Mouse (Mus musculus) forebrain, embryonic 10.5 days (tissue): ENCODE measurements at regions not wholly inside any gene's neighbourhood (a gene's known extent, or its start where the extent isn't known, plus 50 kb on each side); places are given as distances from the start of the nearest gene placed in this dataset.

Experiments
- DNase-seq: peaks from one replicate; pipeline ENCODE4 v3.0.0-alpha.2; 2017; ENCODE audit warnings: low spot score; ENCODE audit errors: extremely low spot score
- H3K27ac ChIP-seq: fragments of 300-500 bp; sonication (generic); 2 replicates; pipeline ENCODE4 v1.5.1; 2016; ENCODE audit warnings: mild to moderate bottlenecking
- H3K27me3 ChIP-seq: fragments of 300-500 bp; sonication (generic); 2 replicates; pipeline ENCODE4 v1.6.1; 2016; ENCODE audit warnings: mild to moderate bottlenecking; ENCODE audit not compliant: poor library complexity, severe bottlenecking
- H3K36me3 ChIP-seq: fragments of 300-500 bp; sonication (generic); replicated peaks from 2 replicates; pipeline ENCODE4 v1.6.1; 2016; ENCODE audit warnings: mild to moderate bottlenecking, moderate library complexity
- H3K4me1 ChIP-seq: fragments of 300-500 bp; sonication (generic); 2 replicates; pipeline ENCODE4 v1.6.1; 2016
- H3K4me3 ChIP-seq: fragments of 300-500 bp; sonication (generic); 2 replicates; pipeline ENCODE4 v1.5.1; 2016; ENCODE audit warnings: mild to moderate bottlenecking, moderate library complexity
- H3K9me3 ChIP-seq: fragments of 300-500 bp; sonication (generic); 2 replicates; pipeline ENCODE4 v1.6.1; 2016; ENCODE audit warnings: mild to moderate bottlenecking, moderate library complexity
- WGBS: fragments of 180-500 bp; shearing (Covaris S2); methylation state at CpG from one replicate; pipeline ENCODE4 v1.1.7; 2016; 5-methylcytosine and 5-hydroxymethylcytosine counted together

GRCm38 (mm10) chr7:137927371-137927770 lies 470.2 kb downstream of the Tcerg1l start:
- H3K4me1 ChIP-seq, result no peaks in the 10 kb centered on the region
- WGBS, result 75% methylated on average over 8 of the region's 8 CpGs

DNA sequence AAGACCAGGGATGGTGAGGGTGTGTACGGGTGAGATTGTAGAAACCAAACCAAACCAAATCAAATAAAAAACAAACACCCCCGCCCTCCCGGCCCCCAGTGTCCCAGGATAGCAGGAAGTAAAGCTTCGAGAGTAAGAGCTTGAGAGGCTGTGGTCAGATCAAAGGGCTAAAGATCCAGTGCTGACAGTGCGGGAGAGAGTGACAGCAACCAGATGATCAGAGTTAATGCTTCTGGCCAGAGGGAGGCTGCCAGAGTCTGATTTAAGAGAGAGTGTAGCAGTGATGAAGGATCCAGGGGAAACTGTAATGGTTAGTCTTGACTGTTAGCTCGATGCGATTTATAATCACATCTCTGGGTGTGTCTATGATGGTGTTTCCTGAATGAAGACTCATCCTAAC lies 467.3 kb downstream of the Tcerg1l start:
- Histone ChIP-seq H3K4me1 (no peaks in the 10 kb centered on the region), H3K4me3 (no peak overlapping the region), H3K9me3 (no peaks in the 10 kb centered on the region), H3K27ac (no peak overlapping the region), H3K36me3 (no peaks in the 10 kb centered on the region), H3K27me3 (no peaks in the 10 kb centered on the region)
- WGBS, result 73% methylated on average over 7 of the region's 7 CpGs
- DNase-seq, result no peak

More at GRCm38 (mm10) chr7:137927371-137927770, 470.2 kb downstream of the Tcerg1l start:
- H3K9me3 ChIP-seq, result no peaks in the 10 kb centered on the region
- no peak overlapping the region for H3K27ac ChIP-seq
- no peaks in the 10 kb centered on the region for H3K27me3 ChIP-seq
- DNase-seq, result no peak
- no peaks in the 10 kb centered on the region for H3K36me3 ChIP-seq
- H3K4me3 ChIP-seq, result no peak overlapping the region

DNA sequence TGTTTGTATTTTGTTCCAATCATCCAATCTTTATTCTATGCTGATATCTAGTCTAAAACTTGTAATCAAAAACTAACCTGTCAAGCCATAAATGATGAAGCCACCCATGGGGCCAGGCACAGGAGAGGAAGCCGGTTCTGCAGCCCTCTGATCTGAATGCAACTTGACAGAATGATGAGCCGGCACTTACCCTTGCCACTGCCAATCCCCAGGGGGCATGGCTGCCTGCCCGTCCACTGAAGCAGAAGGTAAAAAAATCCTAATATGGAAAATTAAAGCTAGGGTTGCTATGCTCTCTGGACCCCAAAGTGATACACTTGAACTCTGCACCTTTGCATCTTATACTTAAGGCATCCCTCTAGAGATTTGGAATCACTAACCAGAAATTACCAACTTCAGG lies 461.6 kb downstream of the Tcerg1l start:
- DNase-seq, result no peak
- no peaks in the 10 kb centered on the region for H3K36me3 ChIP-seq
- H3K27ac ChIP-seq, result no peak overlapping the region
- H3K9me3 ChIP-seq, result no peaks in the 10 kb centered on the region
- WGBS, result 79% methylated on average over 3 of the region's 3 CpGs
- no peaks in the 10 kb centered on the region for H3K27me3 ChIP-seq
- H3K4me3 ChIP-seq, result no peak overlapping the region
- peaks cover 13% of the 10 kb centered on the region for H3K4me1 ChIP-seq

- Histone ChIP-seq H3K4me3 (no peak overlapping the region), H3K9me3 (no peaks in the 10 kb centered on the region), H3K27ac (no peak overlapping the region), H3K27me3 (no peaks in the 10 kb centered on the region), H3K4me1 (peaks cover 13% of the 10 kb centered on the region), H3K36me3 (no peaks in the 10 kb centered on the region)
- no peak for DNase-seq
- WGBS, result 80% methylated on average over 8 of the region's 8 CpGs
Measured at GRCm38 (mm10) chr7:137939116-137939515, 458.4 kb downstream of the Tcerg1l start.

GRCm38 (mm10) chr7:137940084-137940483 lies 457.4 kb downstream of the Tcerg1l start:
- H3K4me1 ChIP-seq, result peaks cover 13% of the 10 kb centered on the region
- no peak overlapping the region for H3K27ac ChIP-seq
- no peak overlapping the region for H3K4me3 ChIP-seq
- 51% methylated on average over 5 of the region's 5 CpGs for WGBS
- no peaks in the 10 kb centered on the region for H3K27me3 ChIP-seq
- no peak for DNase-seq
- H3K9me3 ChIP-seq, result no peaks in the 10 kb centered on the region
- no peaks in the 10 kb centered on the region for H3K36me3 ChIP-seq

DNA sequence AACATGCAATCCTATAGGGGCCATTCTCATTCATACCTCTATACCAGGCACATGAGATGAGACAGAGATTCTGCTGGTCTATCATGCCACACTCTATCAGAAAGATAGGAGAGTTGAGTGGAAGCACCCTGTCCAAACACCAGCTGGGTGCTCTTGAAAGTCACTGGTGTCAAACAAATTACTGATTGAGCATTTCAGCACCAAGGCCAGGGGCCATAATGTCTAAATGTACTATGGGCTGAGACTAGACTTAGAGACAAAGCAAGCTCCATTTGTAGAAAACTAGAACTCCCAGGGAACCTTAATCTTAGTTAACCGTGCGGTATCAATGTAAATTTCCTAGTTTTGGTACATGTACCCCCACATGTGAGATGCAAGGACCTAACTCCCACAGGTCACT lies 452.5 kb downstream of the Tcerg1l start:
- Histone ChIP-seq H3K27ac (no peak overlapping the region), H3K4me1 (peaks cover 16% of the 10 kb centered on the region), H3K27me3 (peaks cover 5% of the 10 kb centered on the region; the same call in 1 of the 2 replicates), H3K4me3 (no peak overlapping the region), H3K36me3 (no peaks in the 10 kb centered on the region), H3K9me3 (no peaks in the 10 kb centered on the region)
- no peak for DNase-seq
- 94% methylated on average over 2 of the region's 2 CpGs for WGBS

DNA sequence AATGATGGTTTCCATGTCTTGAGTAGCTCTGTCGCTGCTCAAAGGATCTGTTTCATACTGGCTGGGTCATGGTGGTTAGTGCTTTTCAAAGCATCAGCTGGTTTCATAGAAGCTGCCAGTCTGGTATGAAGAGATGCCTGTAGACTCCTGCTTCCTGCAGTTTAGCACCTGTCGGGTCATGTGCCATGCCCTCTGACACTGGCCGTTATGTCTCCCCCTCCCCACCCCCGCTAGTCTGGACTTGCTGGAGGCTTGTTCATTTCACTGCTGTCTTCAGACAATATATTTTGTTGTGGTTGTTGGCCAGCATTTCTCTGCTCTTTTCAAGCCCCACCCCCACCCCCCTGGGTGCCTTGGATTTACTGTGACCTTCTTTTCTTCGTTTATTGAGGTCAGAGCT lies 450.1 kb downstream of the Tcerg1l start:
- WGBS, result 21% methylated on average over 5 of the region's 5 CpGs
- H3K4me1 ChIP-seq, result peaks cover 10% of the 10 kb centered on the region
- H3K27me3 ChIP-seq, result peaks cover 5% of the 10 kb centered on the region; the same call in 1 of the 2 replicates
- DNase-seq, result no peak
- H3K9me3 ChIP-seq, result no peaks in the 10 kb centered on the region
- H3K27ac ChIP-seq, result no peak overlapping the region
- no peaks in the 10 kb centered on the region for H3K36me3 ChIP-seq
- H3K4me3 ChIP-seq, result no peak overlapping the region

GRCm38 (mm10) chr7:137957354-137957753 lies 440.2 kb downstream of the Tcerg1l start:
- no peaks in the 10 kb centered on the region for H3K27me3 ChIP-seq
- H3K27ac ChIP-seq, result no peak overlapping the region
- no peaks in the 10 kb centered on the region for H3K36me3 ChIP-seq
- no peak for DNase-seq
- no peaks in the 10 kb centered on the region for H3K9me3 ChIP-seq
- no peaks in the 10 kb centered on the region for H3K4me1 ChIP-seq
- 66% methylated on average over 5 of the region's 5 CpGs for WGBS
- H3K4me3 ChIP-seq, result no peak overlapping the region

GRCm38 (mm10) chr7:137957848-137958247 lies 439.7 kb downstream of the Tcerg1l start:
- Histone ChIP-seq H3K4me1 (no peaks in the 10 kb centered on the region), H3K27me3 (no peaks in the 10 kb centered on the region), H3K27ac (no peak overlapping the region), H3K4me3 (no peak overlapping the region), H3K9me3 (no peaks in the 10 kb centered on the region), H3K36me3 (no peaks in the 10 kb centered on the region)
- 81% methylated on average over 5 of the region's 5 CpGs for WGBS
- no peak for DNase-seq

DNA sequence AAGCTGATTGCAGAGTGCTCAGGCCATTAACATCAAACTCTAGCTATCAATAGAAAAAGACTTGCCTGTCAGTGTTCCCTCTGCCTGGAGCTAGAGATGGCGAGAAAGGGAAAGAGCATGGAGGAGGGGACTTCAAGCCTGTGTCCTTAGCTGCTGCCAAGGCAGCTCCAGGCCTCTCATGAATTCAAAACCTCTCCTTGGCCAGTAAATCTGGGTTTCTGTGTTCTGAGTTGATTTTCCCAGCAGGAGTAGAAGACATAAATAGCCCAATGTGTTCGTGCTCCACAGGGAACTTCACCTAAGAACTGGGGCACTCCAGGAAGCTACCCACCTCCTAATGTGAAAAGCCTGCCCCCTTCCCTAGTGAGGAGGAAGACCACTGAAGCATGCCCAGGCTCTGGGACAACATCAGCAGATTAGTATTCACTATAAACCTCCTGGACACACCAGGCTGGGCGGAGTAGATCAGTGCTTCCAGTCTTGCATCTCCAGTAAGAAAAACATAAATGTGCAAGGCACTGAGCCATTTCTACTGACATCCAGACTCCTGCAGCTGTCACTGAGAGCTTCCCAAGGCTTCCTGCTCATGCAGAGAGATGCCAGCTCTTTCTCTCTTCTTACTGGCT lies 433.9 kb downstream of the Tcerg1l start:
- H3K9me3 ChIP-seq, result no peaks in the 10 kb centered on the region
- H3K27ac ChIP-seq, result no peak overlapping the region
- H3K4me1 ChIP-seq, result no peaks in the 10 kb centered on the region
- WGBS, result 48% methylated on average over 3 of the region's 3 CpGs
- no peak overlapping the region for H3K4me3 ChIP-seq
- no peaks in the 10 kb centered on the region for H3K36me3 ChIP-seq
- H3K27me3 ChIP-seq, result no peaks in the 10 kb centered on the region
- no peak for DNase-seq

GRCm38 (mm10) chr7:137974705-137975104 lies 422.8 kb downstream of the Tcerg1l start:
- Histone ChIP-seq H3K4me1 (no peaks in the 10 kb centered on the region), H3K4me3 (no peak overlapping the region), H3K9me3 (no peaks in the 10 kb centered on the region), H3K36me3 (no peaks in the 10 kb centered on the region), H3K27ac (no peak overlapping the region), H3K27me3 (no peaks in the 10 kb centered on the region)
- 94% methylated on average over 5 of the region's 5 CpGs for WGBS
- DNase-seq, result no peak

DNA sequence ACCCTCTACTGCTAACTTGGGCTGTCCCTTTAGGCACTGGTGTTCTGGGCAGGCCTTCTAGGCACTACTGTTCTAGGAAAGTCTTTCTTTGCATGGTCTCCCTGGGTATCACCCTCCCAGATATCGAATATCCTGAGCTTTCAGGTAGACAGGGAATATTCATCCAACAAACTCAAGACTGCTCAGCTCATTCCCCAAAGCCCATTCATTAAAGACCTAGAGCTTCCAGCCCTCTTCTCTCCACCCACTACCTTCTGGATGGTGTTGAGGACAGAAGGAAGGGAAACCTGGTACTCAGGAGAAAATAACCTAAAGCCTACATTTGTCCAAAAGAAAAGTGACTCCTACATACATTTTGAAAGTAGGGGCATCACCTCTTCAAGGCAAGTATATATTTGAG lies 420.0 kb downstream of the Tcerg1l start:
- WGBS, result 72% methylated on average over 1 of the region's 1 CpGs

DNA sequence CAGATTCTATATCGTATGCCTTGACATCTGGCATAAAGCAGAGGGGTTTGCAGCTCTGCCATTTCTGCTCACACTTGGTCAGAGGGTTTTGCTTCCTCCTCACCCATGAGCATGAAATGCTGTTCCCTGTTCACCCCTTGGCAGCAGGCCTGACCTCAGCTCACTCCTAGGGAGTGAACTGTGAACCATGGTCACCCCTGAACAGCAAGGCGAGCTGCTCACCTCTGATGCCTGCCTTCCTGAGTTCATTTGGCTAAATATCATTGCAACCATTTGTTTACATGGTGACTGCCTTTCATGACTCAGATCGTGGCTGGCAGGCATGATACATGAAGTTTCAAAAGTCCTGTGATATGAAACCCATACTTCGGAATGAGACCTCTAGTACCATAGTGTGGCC lies 418.2 kb downstream of the Tcerg1l start:
- DNase-seq, result no peak
- Histone ChIP-seq H3K4me3 (no peak overlapping the region), H3K36me3 (no peaks in the 10 kb centered on the region), H3K27ac (no peak overlapping the region), H3K4me1 (no peaks in the 10 kb centered on the region), H3K9me3 (no peaks in the 10 kb centered on the region), H3K27me3 (no peaks in the 10 kb centered on the region)
- 88% methylated on average over 4 of the region's 4 CpGs for WGBS

More for the DNA sequence above, 420.0 kb downstream of the Tcerg1l start:
- Histone ChIP-seq H3K27me3 (no peaks in the 10 kb centered on the region), H3K9me3 (no peaks in the 10 kb centered on the region), H3K4me3 (no peak overlapping the region), H3K27ac (no peak overlapping the region), H3K36me3 (no peaks in the 10 kb centered on the region), H3K4me1 (no peaks in the 10 kb centered on the region)
- DNase-seq, result no peak

DNA sequence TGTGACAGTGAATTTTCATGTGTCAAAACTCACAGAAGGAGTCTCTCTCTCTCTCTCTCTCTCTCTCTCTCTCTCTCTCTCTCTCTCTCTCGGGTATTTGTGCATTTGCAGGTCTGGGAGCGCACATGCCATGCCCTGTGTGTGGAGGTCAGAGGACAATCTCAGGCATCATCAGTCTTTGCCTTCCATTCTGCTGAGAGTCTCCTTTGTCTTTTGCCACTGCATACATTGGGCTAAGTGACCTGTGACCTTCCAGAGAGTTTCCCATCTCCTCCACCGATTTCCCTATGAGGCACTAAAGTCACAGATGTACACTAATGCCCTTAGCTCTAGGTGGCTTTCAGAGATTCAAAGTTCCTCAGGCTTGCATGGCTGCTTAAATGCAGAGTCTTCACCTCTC lies 391.7 kb downstream of the Tcerg1l start:
- H3K36me3 ChIP-seq, result no peaks in the 10 kb centered on the region
- WGBS, result 38% methylated on average over 3 of the region's 3 CpGs
- peaks cover 17% of the 10 kb centered on the region for H3K4me1 ChIP-seq
- H3K9me3 ChIP-seq, result no peaks in the 10 kb centered on the region
- no peak overlapping the region for H3K27ac ChIP-seq
- no peak for DNase-seq
- no peaks in the 10 kb centered on the region for H3K27me3 ChIP-seq
- no peak overlapping the region for H3K4me3 ChIP-seq
